Mouse (Mus musculus): ENCODE results near the gene Hbb-bh1. TPM values are rescaled to one million over a fixed set of nuclear protein-coding genes. Genes with fewer than 3 reads are reported as not detected.

Gene Hbb-bh1
- polyA plus RNA-seq (2015; fragmentation: Nextera tagmentation; extraction: Ambion mirVana), result 0.43 TPM in 1 of 2 replicates, not detected in the other

DNA sequence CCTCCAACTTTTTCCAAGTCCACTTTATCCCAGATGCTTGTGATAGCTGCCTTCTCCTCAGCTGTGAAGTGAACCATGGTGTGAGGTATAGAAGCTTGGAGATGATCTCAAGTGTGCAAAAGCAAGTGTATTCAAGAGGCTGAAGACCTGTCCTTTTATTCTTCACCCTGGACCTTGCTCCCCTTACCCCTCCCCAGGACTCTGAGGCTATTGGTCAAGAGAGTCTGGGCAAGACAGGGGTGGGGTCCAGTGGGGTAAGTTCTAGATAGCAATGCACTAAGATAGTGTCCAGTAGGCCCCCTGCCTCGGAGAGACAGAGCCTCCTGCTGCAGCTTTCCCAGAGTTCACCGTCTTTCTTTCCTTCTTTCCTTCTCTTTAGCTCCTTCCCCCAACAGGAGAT is at the start of gene Hbb-bh1:
Gene Hbb-bh1 (minus strand): TSS at position 131 of the 400 bp plus-strand sequence.
- H3K4me2 ChIP-seq (ENCODE audit: low read length), result no peak within 1 kb of the TSS
- H3K27me3 ChIP-seq (replicated peaks; ENCODE audit: control insufficient read depth, insufficient read depth, low read length), result no peaks in the 10 kb centered on the region
- no peak within 1 kb of the TSS for H3K27ac ChIP-seq (ENCODE audit: low read length)
- 83% methylated on average over 2 of the region's 2 CpGs for WGBS
- no peaks in the 10 kb centered on the region for H3K9me3 ChIP-seq (ENCODE audit: control insufficient read depth, low read length)
- no peaks in the 10 kb centered on the region for H3K4me1 ChIP-seq (replicated peaks; ENCODE audit: control insufficient read depth, insufficient read depth, low read length)
- no peak for ATAC-seq
- H3K36me3 ChIP-seq (ENCODE audit: control insufficient read depth, insufficient read depth), result no peaks in the 10 kb centered on the region
- no peak within 1 kb of the TSS for H3K9ac ChIP-seq (replicated peaks; ENCODE audit: low read depth, low read length)
- H3K4me3 ChIP-seq (replicated peaks; ENCODE audit: low read length), result no peak within 1 kb of the TSS

DNA sequence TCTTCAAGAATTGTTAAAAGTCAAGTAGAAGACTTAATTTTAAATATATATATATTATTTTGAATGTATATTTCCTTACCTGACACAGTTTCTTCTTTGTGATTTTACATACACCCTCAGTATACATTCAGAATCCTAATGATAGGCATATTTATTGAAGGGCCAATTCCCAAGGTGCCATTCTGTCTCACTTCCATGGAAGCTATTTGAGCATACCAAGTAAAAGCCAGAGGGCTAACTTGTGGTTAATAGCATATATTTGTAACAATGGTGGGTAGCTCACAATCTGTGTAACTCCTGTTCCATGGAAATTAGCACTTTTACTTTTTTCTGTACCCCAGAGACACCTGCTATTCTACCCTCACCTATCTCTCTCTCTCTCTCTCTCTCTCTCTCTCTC is 43.2 kb upstream of the Hbb-bh1 start, which contains the start of gene Olfr66:
Gene Olfr66 (minus strand): TSS at position 101 of the 400 bp plus-strand sequence.
- no peaks in the 10 kb centered on the region for H3K4me1 ChIP-seq (replicated peaks; ENCODE audit: control insufficient read depth, insufficient read depth, low read length)
- H3K4me2 ChIP-seq (ENCODE audit: low read length), result no peak within 1 kb of the TSS
- no peaks in the 10 kb centered on the region for H3K36me3 ChIP-seq (ENCODE audit: control insufficient read depth, insufficient read depth)
- no peaks in the 10 kb centered on the region for H3K27me3 ChIP-seq (replicated peaks; ENCODE audit: control insufficient read depth, insufficient read depth, low read length)
- H3K27ac ChIP-seq (ENCODE audit: low read length), result no peak within 1 kb of the TSS
- no peak within 1 kb of the TSS for H3K9ac ChIP-seq (replicated peaks; ENCODE audit: low read depth, low read length)
- no peaks in the 10 kb centered on the region for H3K9me3 ChIP-seq (ENCODE audit: control insufficient read depth, low read length)
- H3K4me3 ChIP-seq (replicated peaks; ENCODE audit: low read length), result no peak within 1 kb of the TSS
- ATAC-seq, result no peak

GRCm38 (mm10) chr7:103877093-103877492 is 34.1 kb upstream of the Hbb-bh1 start:
- Histone ChIP-seq H3K4me1 (replicated peaks; ENCODE audit: control insufficient read depth, insufficient read depth, low read length) (no peaks in the 10 kb centered on the region), H3K9me3 (ENCODE audit: control insufficient read depth, low read length) (no peaks in the 10 kb centered on the region), H3K36me3 (ENCODE audit: control insufficient read depth, insufficient read depth) (no peaks in the 10 kb centered on the region), H3K9ac (replicated peaks; ENCODE audit: low read depth, low read length) (no peak overlapping the region), H3K4me3 (replicated peaks; ENCODE audit: low read length) (no peak overlapping the region), H3K27me3 (replicated peaks; ENCODE audit: control insufficient read depth, insufficient read depth, low read length) (no peaks in the 10 kb centered on the region), H3K27ac (ENCODE audit: low read length) (no peak overlapping the region), H3K4me2 (ENCODE audit: low read length) (no peak overlapping the region)
- ATAC-seq, result no peak
- WGBS, result 92% methylated on average over 2 of the region's 2 CpGs

DNA sequence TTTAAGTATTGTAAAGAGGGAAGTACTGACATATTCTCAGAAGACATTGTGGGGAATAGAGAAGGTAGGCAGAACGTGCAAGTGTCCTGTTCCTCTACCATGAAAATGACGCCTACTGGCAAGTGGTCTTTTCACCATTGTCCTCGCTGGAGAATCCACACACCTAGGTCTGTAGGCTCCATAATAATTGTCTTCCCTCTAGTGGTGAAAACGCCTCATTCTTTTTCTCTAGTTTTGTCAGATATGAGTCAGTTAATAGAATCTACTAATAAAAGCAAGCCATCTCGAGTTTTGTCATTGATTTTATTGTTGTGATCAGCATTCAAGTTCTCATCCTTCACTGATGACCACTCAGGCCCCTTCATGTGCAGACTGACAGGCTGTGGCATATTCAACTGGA is 31.5 kb upstream of the Hbb-bh1 start:
- no peaks in the 10 kb centered on the region for H3K9me3 ChIP-seq (ENCODE audit: control insufficient read depth, low read length)
- H3K4me1 ChIP-seq (replicated peaks; ENCODE audit: control insufficient read depth, insufficient read depth, low read length), result no peaks in the 10 kb centered on the region
- no peak overlapping the region for H3K4me2 ChIP-seq (ENCODE audit: low read length)
- H3K27ac ChIP-seq (ENCODE audit: low read length), result no peak overlapping the region
- H3K4me3 ChIP-seq (replicated peaks; ENCODE audit: low read length), result no peak overlapping the region
- 51% methylated on average over 5 of the region's 5 CpGs for WGBS
- H3K27me3 ChIP-seq (replicated peaks; ENCODE audit: control insufficient read depth, insufficient read depth, low read length), result no peaks in the 10 kb centered on the region
- no peak for ATAC-seq
- no peak overlapping the region for H3K9ac ChIP-seq (replicated peaks; ENCODE audit: low read depth, low read length)
- H3K36me3 ChIP-seq (ENCODE audit: control insufficient read depth, insufficient read depth), result no peaks in the 10 kb centered on the region

- no peak for ATAC-seq
Measured at GRCm38 (mm10) chr7:103873064-103873463, 30.1 kb upstream of the Hbb-bh1 start.

DNA sequence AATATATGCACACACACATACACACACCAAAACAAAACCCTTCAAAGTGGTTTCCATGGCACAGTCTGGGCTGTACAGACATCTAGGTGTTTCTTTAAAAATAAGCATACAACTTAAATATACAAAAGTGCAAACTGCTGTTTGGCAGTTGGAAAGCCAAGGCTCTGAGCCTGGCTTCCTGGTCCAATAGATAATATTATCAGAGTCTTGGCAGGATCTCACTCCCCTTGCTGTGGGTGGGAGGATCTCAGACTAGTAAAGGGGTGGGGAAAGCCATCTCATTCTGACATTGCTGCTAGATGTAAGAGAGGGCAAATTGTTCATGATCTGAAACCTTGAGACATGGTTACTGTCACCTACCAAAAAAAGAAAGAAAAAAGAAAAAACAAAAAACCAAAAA is 27.7 kb upstream of the Hbb-bh1 start:
- Histone ChIP-seq H3K4me2 (ENCODE audit: low read length) (no peak overlapping the region), H3K27ac (ENCODE audit: low read length) (no peak overlapping the region), H3K4me1 (replicated peaks; ENCODE audit: control insufficient read depth, insufficient read depth, low read length) (no peaks in the 10 kb centered on the region), H3K36me3 (ENCODE audit: control insufficient read depth, insufficient read depth) (no peaks in the 10 kb centered on the region), H3K27me3 (replicated peaks; ENCODE audit: control insufficient read depth, insufficient read depth, low read length) (no peaks in the 10 kb centered on the region), H3K4me3 (replicated peaks; ENCODE audit: low read length) (no peak overlapping the region), H3K9me3 (ENCODE audit: control insufficient read depth, low read length) (no peaks in the 10 kb centered on the region), H3K9ac (replicated peaks; ENCODE audit: low read depth, low read length) (no peak overlapping the region)
- ATAC-seq, result no peak

More at GRCm38 (mm10) chr7:103873064-103873463, 30.1 kb upstream of the Hbb-bh1 start:
- no peak overlapping the region for H3K4me3 ChIP-seq (replicated peaks; ENCODE audit: low read length)
- no peak overlapping the region for H3K9ac ChIP-seq (replicated peaks; ENCODE audit: low read depth, low read length)
- 19% methylated on average over 1 of the region's 1 CpGs for WGBS
- H3K4me2 ChIP-seq (ENCODE audit: low read length), result no peak overlapping the region
- H3K27ac ChIP-seq (ENCODE audit: low read length), result no peak overlapping the region
- no peaks in the 10 kb centered on the region for H3K36me3 ChIP-seq (ENCODE audit: control insufficient read depth, insufficient read depth)
- H3K27me3 ChIP-seq (replicated peaks; ENCODE audit: control insufficient read depth, insufficient read depth, low read length), result no peaks in the 10 kb centered on the region
- H3K4me1 ChIP-seq (replicated peaks; ENCODE audit: control insufficient read depth, insufficient read depth, low read length), result no peaks in the 10 kb centered on the region
- H3K9me3 ChIP-seq (ENCODE audit: control insufficient read depth, low read length), result no peaks in the 10 kb centered on the region

GRCm38 (mm10) chr7:103865716-103866115 is 22.8 kb upstream of the Hbb-bh1 start:
- H3K4me1 ChIP-seq (replicated peaks; ENCODE audit: control insufficient read depth, insufficient read depth, low read length), result no peaks in the 10 kb centered on the region

GRCm38 (mm10) chr7:103861531-103861930 is 18.6 kb upstream of the Hbb-bh1 start:
- H3K9me3 ChIP-seq (ENCODE audit: control insufficient read depth, low read length), result no peaks in the 10 kb centered on the region
- H3K27me3 ChIP-seq (replicated peaks; ENCODE audit: control insufficient read depth, insufficient read depth, low read length), result no peaks in the 10 kb centered on the region
- no peak for ATAC-seq
- 78% methylated on average over 3 of the region's 3 CpGs for WGBS
- H3K27ac ChIP-seq (ENCODE audit: low read length), result no peak overlapping the region
- H3K4me1 ChIP-seq (replicated peaks; ENCODE audit: control insufficient read depth, insufficient read depth, low read length), result no peaks in the 10 kb centered on the region
- no peaks in the 10 kb centered on the region for H3K36me3 ChIP-seq (ENCODE audit: control insufficient read depth, insufficient read depth)
- no peak overlapping the region for H3K4me2 ChIP-seq (ENCODE audit: low read length)
- no peak overlapping the region for H3K9ac ChIP-seq (replicated peaks; ENCODE audit: low read depth, low read length)
- no peak overlapping the region for H3K4me3 ChIP-seq (replicated peaks; ENCODE audit: low read length)

More at GRCm38 (mm10) chr7:103865716-103866115, 22.8 kb upstream of the Hbb-bh1 start:
- H3K9me3 ChIP-seq (ENCODE audit: control insufficient read depth, low read length), result no peaks in the 10 kb centered on the region
- H3K9ac ChIP-seq (replicated peaks; ENCODE audit: low read depth, low read length), result no peak overlapping the region
- H3K27me3 ChIP-seq (replicated peaks; ENCODE audit: control insufficient read depth, insufficient read depth, low read length), result no peaks in the 10 kb centered on the region
- H3K4me2 ChIP-seq (ENCODE audit: low read length), result no peak overlapping the region
- no peak overlapping the region for H3K4me3 ChIP-seq (replicated peaks; ENCODE audit: low read length)
- ATAC-seq, result no peak
- no peaks in the 10 kb centered on the region for H3K36me3 ChIP-seq (ENCODE audit: control insufficient read depth, insufficient read depth)
- no peak overlapping the region for H3K27ac ChIP-seq (ENCODE audit: low read length)

- Histone ChIP-seq H3K36me3 (ENCODE audit: control insufficient read depth, insufficient read depth) (no peaks in the 10 kb centered on the region), H3K9ac (replicated peaks; ENCODE audit: low read depth, low read length) (no peak overlapping the region), H3K27me3 (replicated peaks; ENCODE audit: control insufficient read depth, insufficient read depth, low read length) (no peaks in the 10 kb centered on the region), H3K9me3 (ENCODE audit: control insufficient read depth, low read length) (no peaks in the 10 kb centered on the region), H3K27ac (ENCODE audit: low read length) (no peak overlapping the region), H3K4me3 (replicated peaks; ENCODE audit: low read length) (no peak overlapping the region), H3K4me2 (ENCODE audit: low read length) (no peak overlapping the region), H3K4me1 (replicated peaks; ENCODE audit: control insufficient read depth, insufficient read depth, low read length) (no peaks in the 10 kb centered on the region)
- 64% methylated on average over 1 of the region's 1 CpGs for WGBS
- ATAC-seq, result no peak
Measured at GRCm38 (mm10) chr7:103860855-103861254, 17.9 kb upstream of the Hbb-bh1 start.

- Histone ChIP-seq H3K27ac (ENCODE audit: low read length) (no peak overlapping the region), H3K4me3 (replicated peaks; ENCODE audit: low read length) (no peak overlapping the region), H3K4me1 (replicated peaks; ENCODE audit: control insufficient read depth, insufficient read depth, low read length) (no peaks in the 10 kb centered on the region), H3K9me3 (ENCODE audit: control insufficient read depth, low read length) (no peaks in the 10 kb centered on the region), H3K27me3 (replicated peaks; ENCODE audit: control insufficient read depth, insufficient read depth, low read length) (no peaks in the 10 kb centered on the region), H3K36me3 (ENCODE audit: control insufficient read depth, insufficient read depth) (no peaks in the 10 kb centered on the region), H3K9ac (replicated peaks; ENCODE audit: low read depth, low read length) (no peak overlapping the region), H3K4me2 (ENCODE audit: low read length) (no peak overlapping the region)
- no peak for ATAC-seq
- WGBS, result 79% methylated on average over 2 of the region's 2 CpGs
Measured at GRCm38 (mm10) chr7:103859076-103859475, 16.1 kb upstream of the Hbb-bh1 start.

Measured in forebrain, embryonic 16.5 days (tissue).